Mouse (Mus musculus): ENCODE data around the gene Arg1. TPM values are rescaled to one million over a fixed set of nuclear protein-coding genes. Genes with fewer than 3 reads are reported as not detected.

Gene Arg1
- polyA plus RNA-seq (2012; ENCODE audit: insufficient read depth, insufficient read length, missing spikeins), result 1.7 TPM in 1 of 2 replicates, not detected in the other

DNA sequence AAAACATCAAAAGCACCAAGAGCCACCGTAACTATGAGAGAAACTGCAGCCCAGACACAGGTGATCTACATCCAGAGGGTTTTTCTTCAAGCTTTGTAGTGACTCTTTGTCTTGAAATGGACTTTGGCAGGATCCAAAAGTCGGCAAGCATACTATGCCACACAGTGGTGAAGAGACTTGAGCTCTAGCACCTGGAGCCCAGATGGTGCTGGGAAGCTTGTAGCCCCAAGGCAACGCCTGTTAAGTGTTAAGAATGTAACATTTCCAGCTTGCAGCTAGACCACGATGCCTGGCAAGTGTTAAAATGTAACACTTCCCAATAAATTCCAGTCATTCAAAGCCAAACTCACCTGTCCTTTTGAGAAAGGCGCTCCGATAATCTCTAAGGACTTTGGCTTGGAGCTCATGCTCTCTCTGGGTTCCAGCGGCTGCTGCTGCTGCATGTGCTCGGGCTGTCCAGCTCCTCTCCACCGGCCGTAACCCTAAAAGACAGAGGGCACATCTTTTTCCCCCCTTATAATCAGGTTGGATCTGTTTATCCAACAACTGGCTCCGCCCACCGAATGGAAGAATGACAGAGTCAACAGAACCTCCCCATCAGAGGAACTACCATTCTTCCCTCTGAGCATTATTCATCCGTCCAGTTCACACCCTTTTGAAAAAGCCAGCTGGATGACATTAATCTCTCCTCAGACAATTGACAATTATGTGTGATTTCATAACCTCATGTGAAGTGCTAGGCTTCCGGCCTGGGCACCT is at the start of gene Arg1:
Gene Arg1 (minus strand): TSS at position 523 of the 759 bp plus-strand sequence.
- Histone ChIP-seq H3K4me3 (ENCODE audit: insufficient read depth, low read depth, low read length) (peak within 1 kb of the TSS; percentile 37; the same call in 1 of the 2 replicates), H3K4me1 (ENCODE audit: control insufficient read depth, insufficient read depth, insufficient read length, low read length) (peaks cover 14% of the 10 kb centered on the region; the same call in 1 of the 2 replicates), H3K27ac (replicated peaks; ENCODE audit: low read depth, low read length) (no peak within 1 kb of the TSS; the same call in 1 of the 2 replicates)

DNA sequence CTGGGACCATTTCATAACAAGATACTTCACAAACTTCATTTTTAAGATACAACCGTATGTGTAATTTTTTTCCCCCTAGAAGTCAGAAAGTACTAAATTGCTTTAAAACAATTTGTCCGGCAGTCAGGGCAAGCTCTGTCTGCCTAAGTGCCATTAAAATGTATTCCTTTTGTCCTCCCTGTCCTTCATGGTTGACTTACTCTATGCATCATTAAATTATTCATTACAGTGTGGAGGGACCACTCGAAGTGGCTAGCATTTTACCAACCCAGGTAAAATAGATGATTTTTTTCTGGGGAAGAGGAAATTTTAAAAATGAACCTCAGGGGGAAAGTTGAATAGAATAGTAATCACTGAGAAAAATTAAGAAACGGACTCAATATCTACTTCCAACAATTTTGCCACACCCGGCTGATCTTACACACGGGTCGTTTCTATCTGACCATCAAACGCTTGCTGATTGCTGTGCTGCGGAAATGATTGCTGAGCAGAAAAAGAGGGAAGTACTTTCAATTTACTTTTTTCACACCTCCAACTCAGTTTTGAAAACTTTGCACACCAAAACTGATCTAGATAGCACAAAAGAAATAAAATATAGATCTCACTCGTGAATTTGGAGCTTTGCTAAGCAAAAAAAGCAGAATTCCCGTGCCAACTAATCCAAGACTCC is 46.7 kb upstream of the Arg1 start:
- no peak overlapping the region for H3K4me3 ChIP-seq (ENCODE audit: insufficient read depth, low read depth, low read length)
- no peak overlapping the region for H3K27ac ChIP-seq (replicated peaks; ENCODE audit: low read depth, low read length)
- H3K4me1 ChIP-seq (ENCODE audit: control insufficient read depth, insufficient read depth, insufficient read length, low read length), result peaks cover 3% of the 10 kb centered on the region; the same call in 1 of the 2 replicates

DNA sequence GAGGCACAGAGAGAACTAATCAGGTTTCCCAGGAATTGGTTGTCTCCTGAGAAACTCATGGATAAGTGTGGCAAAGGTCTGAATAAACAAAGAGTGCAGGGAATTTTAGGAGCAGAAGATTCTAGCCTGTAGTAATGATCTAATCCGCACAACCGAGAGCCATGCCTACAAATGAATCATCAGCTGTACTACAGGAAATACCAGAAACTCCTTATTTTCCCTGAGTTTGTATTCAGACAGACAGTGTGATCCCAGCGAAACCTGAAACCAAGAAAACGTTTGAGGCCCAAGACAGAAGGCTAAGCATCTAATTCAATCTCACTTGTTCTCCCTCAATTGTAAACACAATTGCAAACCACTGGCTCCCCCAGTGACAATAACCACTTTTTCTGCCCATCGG is 46.1 kb upstream of the Arg1 start:
- Histone ChIP-seq H3K27ac (replicated peaks; ENCODE audit: low read depth, low read length) (no peak overlapping the region), H3K4me3 (ENCODE audit: insufficient read depth, low read depth, low read length) (no peak overlapping the region), H3K4me1 (ENCODE audit: control insufficient read depth, insufficient read depth, insufficient read length, low read length) (peaks cover 3% of the 10 kb centered on the region; the same call in 1 of the 2 replicates)

DNA sequence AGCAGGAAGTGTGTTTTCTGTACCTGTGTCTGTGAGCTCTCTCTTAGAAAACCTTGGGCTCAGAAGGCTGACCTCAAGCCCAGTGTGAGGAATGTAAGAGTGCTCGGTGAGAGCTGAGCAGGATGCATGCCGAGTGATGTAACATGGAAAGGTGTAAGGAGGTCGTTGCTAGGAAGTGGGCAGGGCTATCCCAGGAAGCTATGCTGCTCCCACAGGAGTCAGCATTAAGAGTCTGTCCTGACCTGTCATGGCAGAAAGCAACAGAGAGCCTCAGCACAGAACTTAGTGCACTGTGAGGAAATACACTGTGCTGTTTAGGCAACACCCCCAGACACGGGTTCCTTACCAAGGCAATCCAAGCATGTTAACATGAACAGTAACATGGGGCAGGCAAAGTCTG is 45.6 kb upstream of the Arg1 start:
- H3K4me3 ChIP-seq (ENCODE audit: insufficient read depth, low read depth, low read length), result no peak overlapping the region
- H3K27ac ChIP-seq (replicated peaks; ENCODE audit: low read depth, low read length), result no peak overlapping the region
- H3K4me1 ChIP-seq (ENCODE audit: control insufficient read depth, insufficient read depth, insufficient read length, low read length), result peaks cover 3% of the 10 kb centered on the region; the same call in 1 of the 2 replicates

DNA sequence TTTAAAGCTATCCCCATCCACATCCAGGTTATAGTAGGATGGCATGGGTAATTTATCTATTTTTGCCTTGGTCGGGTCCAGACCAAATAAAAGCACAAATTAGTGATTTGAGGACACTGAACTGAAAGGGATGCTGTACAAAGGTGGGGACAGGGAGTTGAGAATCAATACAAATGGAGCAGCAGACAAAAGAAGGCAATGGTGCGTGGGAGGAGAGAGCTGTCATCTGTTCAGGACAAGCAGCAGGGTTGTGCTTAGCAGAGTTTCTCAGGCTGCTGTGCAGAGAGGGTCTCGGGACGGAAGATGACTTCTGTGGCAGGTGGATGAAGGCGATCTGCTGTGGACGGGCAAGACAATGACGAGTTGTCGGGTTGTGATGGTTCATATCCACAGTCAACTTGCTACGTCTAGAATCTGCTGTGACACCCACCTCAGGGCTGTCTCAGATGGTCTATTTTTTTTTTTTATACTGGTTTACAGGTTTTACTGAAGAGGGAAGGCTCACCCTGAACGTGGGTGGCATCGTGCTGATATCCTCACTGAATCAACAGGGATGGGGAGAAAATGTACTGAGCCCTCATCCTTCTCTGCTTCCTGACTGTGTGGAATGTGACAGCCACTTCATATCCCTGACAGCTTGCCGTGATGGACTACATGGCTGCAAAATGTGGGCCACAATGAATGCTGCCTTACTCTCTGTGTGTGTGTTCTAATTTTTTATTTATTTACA is 38.7 kb upstream of the Arg1 start:
- no peaks in the 10 kb centered on the region for H3K4me1 ChIP-seq (ENCODE audit: control insufficient read depth, insufficient read depth, insufficient read length, low read length)
- no peak overlapping the region for H3K27ac ChIP-seq (replicated peaks; ENCODE audit: low read depth, low read length)
- no peak overlapping the region for H3K4me3 ChIP-seq (ENCODE audit: insufficient read depth, low read depth, low read length)

DNA sequence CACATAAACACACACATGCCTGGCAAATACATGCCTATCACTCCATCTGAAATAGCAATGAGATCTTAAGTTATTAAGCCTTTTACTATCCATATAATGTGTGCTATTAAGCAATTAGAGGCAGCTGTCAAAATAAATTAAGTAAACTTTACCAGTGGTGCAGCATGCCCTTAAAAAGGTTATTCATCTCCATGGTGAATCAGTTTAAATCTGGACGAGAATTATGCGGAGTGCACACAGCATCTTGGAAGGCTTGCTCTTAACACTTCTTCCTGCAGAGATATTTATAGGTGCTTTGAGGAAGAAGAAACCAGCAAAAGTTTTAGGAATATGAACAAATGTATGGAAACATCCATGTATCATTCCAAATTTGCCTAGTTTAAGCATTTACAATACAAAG is 34.6 kb upstream of the Arg1 start:
- H3K27ac ChIP-seq (replicated peaks; ENCODE audit: low read depth, low read length), result no peak overlapping the region
- no peaks in the 10 kb centered on the region for H3K4me1 ChIP-seq (ENCODE audit: control insufficient read depth, insufficient read depth, insufficient read length, low read length)
- no peak overlapping the region for H3K4me3 ChIP-seq (ENCODE audit: insufficient read depth, low read depth, low read length)

DNA sequence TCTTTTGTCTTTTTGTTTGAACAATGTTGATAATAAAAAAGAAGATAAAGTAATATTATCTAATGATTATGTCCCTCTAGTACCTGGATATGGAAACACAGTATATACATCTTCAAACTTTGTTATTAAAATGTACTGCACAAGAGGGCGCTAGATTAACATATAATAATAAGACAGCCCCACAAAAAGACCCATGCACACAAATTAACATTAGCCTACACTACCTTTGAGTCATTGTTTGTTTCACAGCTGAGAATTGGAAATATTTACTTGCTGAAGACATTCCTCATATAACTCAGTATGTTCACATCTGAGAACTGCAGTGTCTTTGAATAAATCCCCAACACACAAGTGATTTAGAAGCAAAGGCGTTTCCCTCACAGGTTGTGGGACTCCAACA is 33.8 kb upstream of the Arg1 start:
- Histone ChIP-seq H3K4me1 (ENCODE audit: control insufficient read depth, insufficient read depth, insufficient read length, low read length) (no peaks in the 10 kb centered on the region), H3K27ac (replicated peaks; ENCODE audit: low read depth, low read length) (no peak overlapping the region), H3K4me3 (ENCODE audit: insufficient read depth, low read depth, low read length) (no peak overlapping the region)

DNA sequence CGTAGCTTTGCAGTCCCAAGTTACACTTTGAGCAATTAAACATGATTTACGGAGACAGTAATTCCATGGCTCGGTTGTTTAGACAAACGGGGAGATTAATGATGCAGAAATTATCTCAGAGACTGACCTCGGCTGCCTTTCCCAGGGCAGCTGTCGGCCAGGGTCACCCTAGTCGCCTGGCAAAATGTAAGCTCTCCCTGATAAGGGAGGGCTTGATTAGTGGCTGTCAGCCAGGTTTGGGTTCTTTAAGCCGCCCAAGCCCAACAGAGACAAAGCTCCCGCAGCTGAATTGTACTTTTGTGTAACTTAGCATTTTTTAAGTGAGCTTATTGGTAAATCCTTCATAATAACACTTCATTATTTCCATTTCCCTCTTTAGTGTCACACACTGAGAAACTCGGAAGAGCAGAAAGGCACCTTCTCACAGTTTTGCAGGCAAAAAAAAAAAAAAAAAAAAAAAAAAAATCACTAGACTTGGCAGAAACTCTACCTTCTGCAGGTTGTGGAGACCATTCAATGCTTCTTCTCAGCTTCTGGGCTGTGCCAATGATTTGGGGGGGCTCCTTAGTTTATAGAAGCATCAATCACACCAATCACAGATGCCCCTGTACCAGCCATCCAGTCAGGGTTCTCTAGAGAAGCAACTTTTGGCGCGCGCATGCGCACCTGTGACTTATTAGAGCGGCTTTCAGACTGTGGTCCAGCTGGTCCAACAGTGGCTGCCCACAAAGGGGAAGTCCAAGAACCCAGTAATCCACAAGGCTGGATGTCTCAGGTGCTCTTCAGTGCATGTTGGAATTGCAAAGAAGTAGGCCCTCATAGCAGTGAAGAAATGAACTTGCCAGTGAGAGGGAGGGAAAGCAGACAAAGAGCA is 32.0 kb upstream of the Arg1 start:
- Histone ChIP-seq H3K27ac (replicated peaks; ENCODE audit: low read depth, low read length) (no peak overlapping the region), H3K4me1 (ENCODE audit: control insufficient read depth, insufficient read depth, insufficient read length, low read length) (no peaks in the 10 kb centered on the region), H3K4me3 (ENCODE audit: insufficient read depth, low read depth, low read length) (no peak overlapping the region)

DNA sequence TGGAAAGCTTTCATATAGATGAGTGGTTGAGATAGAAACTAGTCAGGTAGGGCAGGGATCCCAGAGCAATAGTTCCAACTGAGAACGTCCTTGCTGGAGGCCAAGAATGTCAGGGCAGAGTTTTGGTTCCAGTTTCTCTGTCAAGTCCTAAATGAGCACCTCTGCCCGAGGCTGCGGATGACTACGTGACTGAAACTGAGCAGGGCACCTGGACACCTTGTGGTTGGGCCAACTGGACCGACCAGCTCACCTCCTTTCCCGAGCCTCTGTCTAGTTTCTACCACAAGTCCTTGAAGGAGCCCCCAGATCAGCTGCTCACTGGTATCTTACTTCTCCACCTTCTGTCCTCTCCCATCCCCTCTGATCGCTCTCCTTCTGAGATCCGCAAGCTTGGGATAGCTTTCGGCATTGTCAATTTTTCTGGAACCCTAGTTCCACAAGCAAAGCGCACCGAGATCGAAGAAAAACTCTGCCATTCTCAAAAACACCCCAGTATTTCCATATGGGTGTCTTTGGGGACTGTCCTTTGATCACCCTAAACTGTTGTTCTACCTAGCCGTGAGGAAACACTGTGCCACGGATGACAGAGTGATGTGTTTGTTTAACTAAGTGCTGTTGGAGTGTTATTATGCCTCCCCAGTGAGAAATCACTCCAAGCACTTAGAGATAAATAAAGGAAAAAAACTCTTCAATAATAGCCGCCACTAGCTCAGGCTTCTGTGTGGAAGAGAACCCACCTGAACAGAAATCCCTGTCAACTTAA is 31.2 kb upstream of the Arg1 start:
- Histone ChIP-seq H3K4me3 (ENCODE audit: insufficient read depth, low read depth, low read length) (no peak overlapping the region), H3K4me1 (ENCODE audit: control insufficient read depth, insufficient read depth, insufficient read length, low read length) (no peaks in the 10 kb centered on the region), H3K27ac (replicated peaks; ENCODE audit: low read depth, low read length) (no peak overlapping the region)

DNA sequence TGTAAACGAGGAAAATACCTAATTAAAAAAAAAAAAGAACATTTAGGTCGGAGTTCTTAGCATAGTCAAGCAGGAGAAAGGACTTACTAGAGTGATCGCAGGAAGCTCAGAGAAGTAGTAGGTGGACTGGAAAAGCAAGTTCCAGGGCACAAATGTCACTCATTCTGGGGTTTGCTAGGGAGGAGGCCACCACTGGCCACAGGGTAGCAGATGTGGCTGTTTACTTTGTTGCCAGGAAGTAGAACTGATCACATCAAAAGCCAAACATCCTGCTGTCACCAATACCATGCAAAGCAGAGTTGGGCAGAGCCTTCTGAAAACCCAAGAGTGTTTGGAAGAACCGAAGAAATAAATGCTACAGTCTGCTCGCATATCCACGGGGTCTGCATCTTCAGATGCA is 26.6 kb upstream of the Arg1 start:
- Histone ChIP-seq H3K4me3 (ENCODE audit: insufficient read depth, low read depth, low read length) (no peak overlapping the region), H3K27ac (replicated peaks; ENCODE audit: low read depth, low read length) (no peak overlapping the region)

DNA sequence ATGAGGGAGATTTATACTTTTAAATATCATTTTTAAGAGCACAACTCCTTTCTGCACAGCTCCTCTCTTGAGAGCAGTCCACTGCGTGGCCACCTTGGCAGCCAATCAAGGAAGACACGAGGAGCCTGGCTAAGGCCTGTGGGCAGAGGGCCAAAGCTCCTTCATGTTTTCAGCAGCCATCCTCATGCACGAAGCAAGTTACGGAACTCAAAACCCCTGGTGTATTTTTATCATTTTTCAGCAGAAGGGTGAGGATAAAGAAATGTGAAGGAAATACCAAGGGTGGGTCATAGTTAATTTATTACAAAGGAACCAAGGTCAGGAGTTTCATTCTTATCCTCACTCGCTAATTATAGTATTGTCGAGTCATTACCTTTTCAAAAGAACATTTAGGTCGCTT is 25.3 kb upstream of the Arg1 start:
- no peak overlapping the region for H3K4me3 ChIP-seq (ENCODE audit: insufficient read depth, low read depth, low read length)
- H3K27ac ChIP-seq (replicated peaks; ENCODE audit: low read depth, low read length), result no peak overlapping the region
- no peaks in the 10 kb centered on the region for H3K4me1 ChIP-seq (ENCODE audit: control insufficient read depth, insufficient read depth, insufficient read length, low read length)

More for the DNA sequence above, 26.6 kb upstream of the Arg1 start:
- no peaks in the 10 kb centered on the region for H3K4me1 ChIP-seq (ENCODE audit: control insufficient read depth, insufficient read depth, insufficient read length, low read length)

DNA sequence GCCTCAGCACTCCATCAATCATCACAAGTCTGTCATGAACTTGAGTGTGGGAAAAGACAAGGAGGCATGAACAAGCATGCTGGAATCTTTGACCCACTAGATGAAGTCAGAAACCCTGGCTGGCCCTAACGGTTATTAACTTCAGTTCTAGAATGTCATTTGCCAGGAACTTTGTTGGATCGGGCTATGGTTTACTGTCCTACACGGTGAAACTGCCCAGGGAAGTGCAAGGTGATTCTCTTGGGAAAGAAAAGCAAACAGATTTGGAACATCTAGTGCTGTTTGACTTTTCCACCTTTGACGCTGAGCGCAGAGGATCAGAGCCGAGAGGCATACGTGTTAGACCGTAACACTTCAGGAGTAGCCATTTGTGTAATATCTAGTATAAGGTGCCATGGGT is 24.3 kb upstream of the Arg1 start:
- Histone ChIP-seq H3K4me1 (ENCODE audit: control insufficient read depth, insufficient read depth, insufficient read length, low read length) (no peaks in the 10 kb centered on the region), H3K27ac (replicated peaks; ENCODE audit: low read depth, low read length) (no peak overlapping the region), H3K4me3 (ENCODE audit: insufficient read depth, low read depth, low read length) (no peak overlapping the region)

DNA sequence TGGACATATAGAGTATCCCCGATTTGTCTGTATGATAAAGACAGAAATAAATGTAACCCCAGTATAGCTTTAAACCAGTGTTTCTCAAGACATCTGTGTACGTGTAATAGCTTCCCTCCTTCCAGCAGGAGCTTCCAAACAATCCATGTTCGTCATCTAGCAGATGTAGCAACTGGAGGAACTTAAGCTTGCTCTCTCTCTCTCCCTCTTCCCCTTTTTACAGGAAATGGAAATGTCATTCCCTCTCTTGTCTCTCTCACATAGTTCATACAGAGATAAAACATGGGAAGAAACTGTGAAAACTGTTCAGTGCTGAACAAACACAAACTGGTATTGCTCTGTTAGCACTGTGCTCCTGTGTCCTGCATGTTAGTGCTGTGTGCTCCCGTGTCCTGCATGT is 22.9 kb upstream of the Arg1 start:
- no peak overlapping the region; the same call in 1 of the 2 replicates for H3K27ac ChIP-seq (replicated peaks; ENCODE audit: low read depth, low read length)
- H3K4me3 ChIP-seq (ENCODE audit: insufficient read depth, low read depth, low read length), result no peak overlapping the region
- no peaks in the 10 kb centered on the region for H3K4me1 ChIP-seq (ENCODE audit: control insufficient read depth, insufficient read depth, insufficient read length, low read length)

DNA sequence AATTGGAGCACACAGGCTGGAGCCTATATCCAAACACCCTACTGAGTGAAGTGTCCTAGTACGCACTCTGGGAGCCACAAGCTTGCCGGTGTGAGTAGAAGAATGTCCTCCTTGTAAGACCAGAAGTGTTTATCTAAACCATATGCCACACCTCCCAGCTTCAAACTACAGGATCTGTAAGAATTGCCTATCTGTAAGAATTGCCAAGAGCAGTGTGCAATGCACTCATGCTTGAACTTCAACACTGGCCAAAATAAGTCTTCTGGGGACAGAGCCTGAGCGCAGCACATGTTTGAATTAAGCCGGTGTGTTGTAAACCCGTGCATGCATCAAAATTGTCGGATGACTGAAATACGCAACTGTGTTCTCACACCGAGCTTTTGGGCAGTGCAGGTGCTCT is 21.0 kb upstream of the Arg1 start:
- no peaks in the 10 kb centered on the region for H3K4me1 ChIP-seq (ENCODE audit: control insufficient read depth, insufficient read depth, insufficient read length, low read length)
- no peak overlapping the region for H3K4me3 ChIP-seq (ENCODE audit: insufficient read depth, low read depth, low read length)
- no peak overlapping the region for H3K27ac ChIP-seq (replicated peaks; ENCODE audit: low read depth, low read length)
